Mouse (Mus musculus): ENCODE results near the gene Wdr77.

DNA sequence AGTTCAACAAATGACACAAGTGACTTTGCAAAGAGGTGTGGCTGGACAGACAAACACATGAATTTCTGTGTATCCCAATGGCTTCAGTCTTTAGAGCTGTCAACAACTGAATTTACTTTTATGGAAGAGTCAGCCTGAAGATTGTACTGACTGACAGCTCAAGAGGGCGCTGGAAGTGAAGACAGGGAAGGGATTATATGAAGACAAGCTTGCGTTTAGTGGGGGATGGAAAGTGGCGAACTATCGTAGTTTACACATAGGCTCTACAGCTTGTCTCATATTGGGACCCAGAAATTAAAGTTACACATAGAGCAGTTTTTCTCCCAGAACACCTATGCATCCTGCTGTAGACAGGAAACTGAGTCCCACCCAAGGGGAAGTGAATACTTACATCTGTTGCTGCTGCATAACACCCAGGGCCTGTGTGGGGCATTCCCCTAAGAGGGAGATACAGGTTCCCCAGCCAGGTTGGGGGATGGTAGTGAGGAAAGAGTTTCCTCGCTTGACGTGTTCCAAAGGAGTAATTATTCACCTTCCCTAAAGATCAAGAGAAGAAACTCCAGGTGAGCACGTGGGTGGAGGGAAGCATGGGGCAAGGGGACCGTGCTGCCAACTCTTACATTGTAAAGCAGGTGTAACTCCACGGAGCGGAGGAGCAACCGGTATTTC lies 41.7 kb downstream of the Wdr77 start:
- TF ChIP-seq CTCF (IDR thresholded peaks at IDR 0.05; ENCODE audit: insufficient read depth, low read length) (no peak), POLR2A (IDR thresholded peaks at IDR 0.05; ENCODE audit: borderline replicate concordance, extremely low read depth, low read depth, low read length) (no peak)

All from lung, adult 2 months (tissue).